Mouse (Mus musculus) C2C12 (cell line): ENCODE results near the gene Klhl2. TPM values are rescaled to one million over a fixed set of nuclear protein-coding genes. Genes with fewer than 3 reads are reported as not detected.

ENCODE experiments used
- H3K27me3 ChIP-seq: one replicate; pipeline ENCODE4 v1.6.1; 2011; ENCODE audit not compliant: control insufficient read depth, insufficient read depth, insufficient read length
- H3K36me3 ChIP-seq: one replicate; pipeline ENCODE4 v1.6.1; 2011; ENCODE audit not compliant: control insufficient read depth, insufficient read depth
- H3K4me3 ChIP-seq: one replicate; pipeline ENCODE4 v1.5.1; 2011; ENCODE audit warnings: mild to moderate bottlenecking, control low read depth; ENCODE audit not compliant: poor library complexity, insufficient read depth, severe bottlenecking
- H3K79me2 ChIP-seq: one replicate; pipeline ENCODE4 v1.6.1; 2011; ENCODE audit not compliant: control insufficient read depth, insufficient read depth
- H3K79me3 ChIP-seq: one replicate; pipeline ENCODE4 v1.6.1; 2011; ENCODE audit warnings: low read depth, control low read depth
- H3ac ChIP-seq: one replicate; pipeline ENCODE3; 2011; ENCODE audit warnings: low read depth; ENCODE audit not compliant: control insufficient read depth, insufficient read length
- CEBPB ChIP-seq: IDR thresholded peaks from one replicate; pipeline ENCODE4 v1.6.1; 2011; ENCODE audit warnings: low read depth, mild to moderate bottlenecking, control low read depth, moderate library complexity
- CTCF ChIP-seq: IDR thresholded peaks from one replicate; pipeline ENCODE4 v1.5.1; 2011; ENCODE audit not compliant: control insufficient read depth, insufficient read depth, insufficient read length
- FOSL1 ChIP-seq: IDR thresholded peaks from one replicate; pipeline ENCODE4 v1.8.0; 2011; ENCODE audit warnings: mild to moderate bottlenecking, low read length; ENCODE audit not compliant: poor library complexity, insufficient read depth, severe bottlenecking
- MAX ChIP-seq: IDR thresholded peaks from one replicate; pipeline ENCODE4 v1.6.1; 2011; ENCODE audit warnings: mild to moderate bottlenecking, control low read depth
- MYOD1 ChIP-seq: IDR thresholded peaks from one replicate; pipeline ENCODE4 v1.6.1; 2011; ENCODE audit warnings: low read depth; ENCODE audit not compliant: control insufficient read depth, insufficient read length
- MYOG ChIP-seq: IDR thresholded peaks from one replicate; pipeline ENCODE4 v1.6.1; 2011; ENCODE audit not compliant: control insufficient read depth, insufficient read length; ENCODE audit errors: extremely low read depth
- USF1 ChIP-seq: IDR thresholded peaks from one replicate; pipeline ENCODE4 v1.6.1; 2011; ENCODE audit warnings: low read depth, mild to moderate bottlenecking, control low read depth, moderate library complexity
- polyA plus RNA-seq: library from polyadenylated mRNA; unstranded; fragments of >200 nt; fragmentation: generic; extraction: Trizol; gene quantifications from one replicate; pipeline ENCODE4 v1.2.1, GENCODE M21; 2012; ENCODE audit warnings: missing spikeins

Klhl2 gene
- polyA plus RNA-seq, 1 experiment: 12.1 TPM

DNA sequence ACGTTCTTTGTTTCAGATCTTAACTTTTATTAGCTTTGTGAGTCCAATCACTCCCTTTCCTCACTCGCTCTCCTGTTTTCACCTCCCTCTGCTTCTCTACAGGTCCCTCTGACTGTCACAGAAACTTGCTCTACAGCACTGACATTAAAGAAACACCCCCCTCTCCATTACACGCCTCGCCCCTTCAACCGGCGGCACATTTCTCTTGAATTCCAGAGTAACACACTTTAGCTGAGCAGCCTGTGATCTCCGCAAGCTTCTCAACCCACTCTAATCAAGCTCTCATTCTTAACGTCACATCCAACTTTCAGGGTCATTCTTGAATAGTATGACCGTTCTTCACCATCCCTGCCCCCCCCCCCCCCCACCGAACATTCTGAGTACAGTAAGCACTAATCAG, 52.1 kb downstream of the Klhl2 start:
- Histone ChIP-seq H3K27me3 (no peaks in the 10 kb centered on the region), H3K36me3 (no peaks in the 10 kb centered on the region), H3K79me3 (peaks cover 3% of the 10 kb centered on the region), H3K4me3 (no peak overlapping the region), H3K79me2 (peaks cover 9% of the 10 kb centered on the region), H3ac (no peak overlapping the region)
- no peak for TF ChIP-seq CTCF
- TF ChIP-seq MYOD1: no peak
- no peak for TF ChIP-seq MYOG
- no peak for TF ChIP-seq CEBPB
- no peak for TF ChIP-seq USF1
- TF ChIP-seq MAX: no peak
- TF ChIP-seq FOSL1: no peak

DNA sequence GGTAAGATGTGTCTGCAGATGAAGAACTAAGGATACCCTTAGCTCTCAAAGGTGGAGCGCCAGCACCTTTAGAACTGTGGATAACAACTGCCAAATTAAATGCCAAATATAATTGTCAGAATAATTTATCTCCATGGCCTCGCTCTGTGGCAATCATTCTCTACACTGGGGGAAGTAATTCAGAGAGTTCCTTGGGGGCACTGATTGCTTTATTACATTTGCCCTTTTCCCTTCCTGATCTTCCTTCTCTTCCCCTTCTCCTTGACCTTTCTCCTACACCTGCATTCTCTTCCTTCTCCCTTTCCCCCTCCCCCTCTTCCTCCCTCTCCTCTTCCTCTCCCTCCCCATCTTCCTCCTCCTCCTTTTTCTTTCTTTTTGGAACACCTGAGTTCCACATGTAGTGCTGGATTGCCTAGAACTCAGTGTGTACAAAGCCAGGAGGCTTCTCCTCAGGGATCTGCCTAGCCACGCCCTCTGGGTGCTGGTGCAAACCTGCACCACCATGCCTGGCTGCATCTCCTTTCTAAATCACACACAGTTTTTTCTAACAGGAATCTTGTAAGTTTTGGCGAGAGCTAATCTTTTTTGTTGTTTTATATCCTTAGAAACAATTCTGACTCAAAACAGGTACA, 58.5 kb downstream of the Klhl2 start:
- H3K36me3 ChIP-seq: no peaks in the 10 kb centered on the region
- H3K79me3 ChIP-seq: peaks cover 4% of the 10 kb centered on the region
- no peak overlapping the region for H3ac ChIP-seq
- no peak overlapping the region for H3K4me3 ChIP-seq
- TF ChIP-seq CTCF (no peak), MAX (no peak), CEBPB (no peak), MYOD1 (no peak), MYOG (no peak), USF1 (no peak), FOSL1 (no peak)
- no peaks in the 10 kb centered on the region for H3K79me2 ChIP-seq
- no peaks in the 10 kb centered on the region for H3K27me3 ChIP-seq

DNA sequence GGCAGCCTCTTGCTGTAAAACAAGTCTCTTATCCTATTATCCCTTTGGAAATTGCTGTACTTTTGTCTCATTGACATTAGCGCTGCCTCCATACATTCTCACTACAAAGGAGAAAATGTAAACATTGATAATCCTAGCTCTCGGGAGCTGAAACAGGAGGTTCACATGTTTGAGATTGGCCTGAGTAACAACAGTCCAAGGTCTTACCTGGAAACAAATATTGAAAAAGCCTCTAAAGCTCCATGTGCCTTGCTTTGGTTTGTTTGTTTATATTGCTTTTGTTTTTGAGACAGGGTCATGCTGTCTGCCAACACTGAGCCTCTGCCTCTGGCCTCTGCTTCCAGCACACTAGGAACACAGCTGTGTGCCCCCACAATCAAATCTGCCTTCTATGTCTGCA, 59.4 kb downstream of the Klhl2 start:
- H3K79me3 ChIP-seq: peaks cover 4% of the 10 kb centered on the region

DNA sequence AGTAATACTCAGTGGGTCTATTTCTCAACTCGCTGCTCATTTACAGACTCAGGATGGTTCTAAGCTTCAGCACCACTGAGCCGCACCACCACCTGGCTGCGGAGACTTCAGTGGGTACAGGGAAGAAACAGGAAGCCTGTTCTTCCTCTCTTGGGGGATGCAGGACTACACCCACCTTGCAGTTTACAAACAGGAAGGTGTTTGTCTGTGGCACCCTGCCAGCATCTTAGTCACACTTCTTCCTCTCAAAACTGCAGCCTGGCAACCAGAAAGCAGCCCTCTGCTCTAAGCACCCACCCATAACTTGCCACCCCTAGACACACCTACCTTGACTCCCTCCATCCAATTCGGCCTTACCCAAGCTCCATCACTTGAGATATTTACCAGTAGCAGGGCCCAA, 61.1 kb downstream of the Klhl2 start:
- TF ChIP-seq MAX (no peak), MYOG (no peak), MYOD1 (no peak), USF1 (no peak), CTCF (no peak), CEBPB (no peak), FOSL1 (no peak)
- H3ac ChIP-seq: no peak overlapping the region
- H3K4me3 ChIP-seq: no peak overlapping the region
- no peaks in the 10 kb centered on the region for H3K79me2 ChIP-seq
- H3K79me3 ChIP-seq: peaks cover 1% of the 10 kb centered on the region
- no peaks in the 10 kb centered on the region for H3K36me3 ChIP-seq
- H3K27me3 ChIP-seq: no peaks in the 10 kb centered on the region

More for the DNA sequence above, 59.4 kb downstream of the Klhl2 start:
- H3K27me3 ChIP-seq: no peaks in the 10 kb centered on the region
- H3K79me2 ChIP-seq: no peaks in the 10 kb centered on the region
- H3K4me3 ChIP-seq: no peak overlapping the region
- H3ac ChIP-seq: no peak overlapping the region
- H3K36me3 ChIP-seq: no peaks in the 10 kb centered on the region
- no peak for TF ChIP-seq MAX
- TF ChIP-seq USF1: no peak
- no peak for TF ChIP-seq FOSL1
- no peak for TF ChIP-seq MYOG
- no peak for TF ChIP-seq CTCF
- no peak for TF ChIP-seq MYOD1
- no peak for TF ChIP-seq CEBPB

DNA sequence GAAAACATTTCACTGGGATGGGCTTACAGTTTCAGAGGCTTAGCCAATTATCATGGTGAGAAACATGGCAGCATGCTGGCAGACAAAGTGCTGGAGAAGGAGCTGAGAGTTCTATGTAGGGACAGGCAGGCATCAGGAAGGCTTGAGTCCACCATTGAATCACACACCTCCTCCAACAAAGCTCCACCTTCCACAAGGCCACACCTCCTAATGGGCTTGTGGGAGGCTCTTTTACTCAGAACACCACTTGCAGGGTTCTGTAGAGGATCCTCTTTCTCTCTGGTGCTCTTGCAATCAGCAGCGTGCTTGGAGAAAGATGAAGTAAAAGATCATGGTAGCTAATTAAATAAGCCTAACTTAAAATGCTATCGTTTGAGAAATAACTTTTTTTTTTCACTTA, 63.0 kb downstream of the Klhl2 start:
- TF ChIP-seq MAX (no peak), USF1 (no peak), MYOG (no peak), FOSL1 (no peak), CTCF (no peak), MYOD1 (no peak), CEBPB (no peak)
- H3ac ChIP-seq: no peak overlapping the region
- H3K4me3 ChIP-seq: no peak overlapping the region

DNA sequence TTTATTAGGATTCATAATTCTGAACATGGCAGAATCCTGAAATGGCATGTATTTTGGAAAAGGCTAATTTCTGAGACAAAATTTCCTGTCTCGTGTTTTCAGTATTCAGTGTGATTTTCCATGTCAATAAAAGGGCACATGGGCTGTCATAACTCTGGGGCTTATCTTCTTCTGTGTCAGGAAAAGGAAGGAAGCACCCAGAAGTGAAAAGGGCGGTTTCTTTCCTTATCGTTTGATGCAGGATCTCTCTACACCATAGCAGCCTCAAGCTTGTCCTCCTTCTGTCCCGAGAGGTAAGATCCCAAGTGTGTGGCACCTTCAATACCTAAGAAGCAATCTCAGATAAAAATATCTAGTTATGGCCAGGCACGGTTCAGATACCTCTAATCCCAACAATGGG, 65.6 kb downstream of the Klhl2 start:
- Histone ChIP-seq H3K36me3 (no peaks in the 10 kb centered on the region), H3ac (no peak overlapping the region), H3K79me3 (peaks cover 1% of the 10 kb centered on the region), H3K4me3 (no peak overlapping the region), H3K79me2 (no peaks in the 10 kb centered on the region), H3K27me3 (no peaks in the 10 kb centered on the region)
- no peak for TF ChIP-seq FOSL1
- TF ChIP-seq CTCF: no peak
- TF ChIP-seq MYOG: no peak
- TF ChIP-seq USF1: no peak

More for the DNA sequence above, 63.0 kb downstream of the Klhl2 start:
- no peaks in the 10 kb centered on the region for H3K36me3 ChIP-seq
- no peaks in the 10 kb centered on the region for H3K27me3 ChIP-seq
- H3K79me3 ChIP-seq: peaks cover 1% of the 10 kb centered on the region
- no peaks in the 10 kb centered on the region for H3K79me2 ChIP-seq
